Mouse (Mus musculus) liver, embryonic 14.5 days (tissue): ENCODE measurements around the gene Hexdc. TPM values are rescaled to one million over a fixed set of nuclear protein-coding genes. Genes with fewer than 3 reads are reported as not detected.

ENCODE experiments used
- ATAC-seq: fragments of 200-750 bp; cut with Nextera tagmentation; 2 replicates; pipeline ENCODE4 v1.8.0; 2017; ENCODE audit warnings: moderate number of reproducible peaks, mild to moderate bottlenecking, moderate library complexity; ENCODE audit not compliant: insufficient read depth
- DNase-seq, 3 experiments: peaks; one replicate each; pipeline ENCODE4 v3.0.0-alpha.2; 2012 to 2013; ENCODE audit warnings: low read depth in 3 of 3, low spot score in 3 of 3
- H3K27ac ChIP-seq: fragments of 300-500 bp; sonication (generic); 2 replicates; pipeline ENCODE4 v1.5.1; 2014; ENCODE audit warnings: moderate library complexity, mild to moderate bottlenecking, control low read depth, inconsistent platforms
- H3K27me3 ChIP-seq: fragments of 300-500 bp; sonication (generic); 2 replicates; pipeline ENCODE4 v1.6.1; 2014; ENCODE audit warnings: mild to moderate bottlenecking, low read length, moderate library complexity; ENCODE audit not compliant: control insufficient read depth, insufficient read depth
- H3K36me3 ChIP-seq: fragments of 300-500 bp; sonication (generic); replicated peaks from 2 replicates; pipeline ENCODE4 v1.6.1; 2014; ENCODE audit warnings: low read depth; ENCODE audit not compliant: control insufficient read depth, insufficient read depth
- H3K4me1 ChIP-seq, 2 experiments: fragments of 200-500 bp in 1 of 2; fragments of 300-500 bp in 1 of 2; sonication (generic) in 1 of 2; replicated peaks; 2 replicates each; pipeline ENCODE4 v1.6.1; 2012 to 2014; ENCODE audit warnings: antibody characterized with exemption in 1 of 2, inconsistent platforms in 1 of 2, low read length in 1 of 2; ENCODE audit not compliant: control insufficient read depth in 2 of 2, insufficient read depth in 2 of 2
- H3K4me2 ChIP-seq: fragments of 300-500 bp; sonication (generic); 2 replicates; pipeline ENCODE4 v1.6.1; 2014; ENCODE audit warnings: low read depth, mild to moderate bottlenecking, control low read depth, moderate library complexity
- H3K4me3 ChIP-seq, 2 experiments: fragments of 200-500 bp in 1 of 2; fragments of 300-500 bp in 1 of 2; sonication (generic) in 1 of 2; 2 replicates each; pipeline ENCODE4 v1.5.1; 2012 to 2014; ENCODE audit warnings: low read depth in 2 of 2, low read length in 2 of 2, mild to moderate bottlenecking in 2 of 2, control low read depth in 1 of 2, inconsistent platforms in 1 of 2, moderate library complexity in 1 of 2; ENCODE audit not compliant: insufficient read depth in 1 of 2
- H3K9ac ChIP-seq: fragments of 300-500 bp; sonication (generic); replicated peaks from 2 replicates; pipeline ENCODE4 v1.6.1; 2014; ENCODE audit warnings: mild to moderate bottlenecking, control low read depth, moderate library complexity
- H3K9me3 ChIP-seq: fragments of 300-500 bp; sonication (generic); 2 replicates; pipeline ENCODE4 v1.6.1; 2016; ENCODE audit warnings: low read length, mixed read lengths; ENCODE audit not compliant: control insufficient read depth
- CTCF ChIP-seq: IDR thresholded peaks from 2 replicates; pipeline ENCODE4 v1.5.1; 2016; ENCODE audit warnings: antibody characterized with exemption, low read depth, control low read depth
- EP300 ChIP-seq: IDR thresholded peaks from 2 replicates; pipeline ENCODE4 v1.6.1; 2016; ENCODE audit warnings: antibody characterized with exemption, low read depth
- WGBS: fragments of 180-500 bp; shearing (Covaris S2); extraction: QIAGEN DNeasy Blood & Tissue Kit; methylation state at CpG from one replicate; pipeline ENCODE4 v1.1.7; 2014; ENCODE audit not compliant: insufficient replicate concordance; 5-methylcytosine and 5-hydroxymethylcytosine counted together
- polyA plus RNA-seq, 2 experiments: library from polyadenylated mRNA; depleted of rRNA in 1 of 2; stranded (reverse) in 1 of 2; unstranded in 1 of 2; fragments of >200 nt; fragmentation: Nextera tagmentation in 1 of 2; extraction: Ambion mirVana in 1 of 2; gene quantifications; 2 replicates each; pipeline versions ENCODE4 v1.2.1 to v1.2.3; 2012 to 2014

Hexdc gene
- polyA plus RNA-seq, 2 experiments: 2.3 to 7.4 TPM

- Histone ChIP-seq H3K4me1 (peaks cover 36 to 51% of the 10 kb centered on the region in 2 experiments), H3K4me2 (peak overlapping the region; percentile 81), H3K9ac (peak overlapping the region; percentile 56; the same call in 1 of the 2 replicates), H3K27ac (peak overlapping the region; percentile 91), H3K27me3 (no peaks in the 10 kb centered on the region), H3K9me3 (no peaks in the 10 kb centered on the region), H3K4me3 (peak overlapping the region in 1 of 2 experiments; percentile 87; a peak in 2 of 4 replicates), H3K36me3 (peaks cover 18% of the 10 kb centered on the region)
- WGBS: 16% methylated on average over 9 of the region's 9 CpGs
- no peak for ATAC-seq
- TF ChIP-seq CTCF: peak; percentile 88
- TF ChIP-seq EP300: no peak
- peak in 2 of 3 experiments; percentile 53 to 59 for DNase-seq
Observed at GRCm38 (mm10) chr11:121235475-121236238, 31.4 kb downstream of the Hexdc start.

- Histone ChIP-seq H3K4me2 (peak within 1 kb of the TSS; percentile 81), H3K27me3 (no peaks in the 10 kb centered on the region), H3K9ac (peak within 1 kb of the TSS; percentile 89), H3K27ac (peak within 1 kb of the TSS; percentile 92), H3K4me1 (peaks cover 39 to 53% of the 10 kb centered on the region in 2 experiments), H3K9me3 (no peaks in the 10 kb centered on the region), H3K36me3 (peaks cover 29% of the 10 kb centered on the region), H3K4me3 (peak within 1 kb of the TSS; percentile 87 to 88)
- ATAC-seq (peak; percentile 93), DNase-seq (peak; percentile 100)
- WGBS: under 1% methylated on average over 50 of the region's 50 CpGs
- TF ChIP-seq EP300 (peak; percentile 65), CTCF (peak; percentile 86)
Observed at GRCm38 (mm10) chr11:121236564-121237344, 32.5 kb downstream of the Hexdc start, which contains the start of gene Narf. Gene Narf (plus strand): TSS chr11:121237253.

- Histone ChIP-seq H3K36me3 (peaks cover 37% of the 10 kb centered on the region), H3K4me2 (peak overlapping the region; percentile 78), H3K4me1 (peaks cover 31 to 49% of the 10 kb centered on the region in 2 experiments), H3K27me3 (no peaks in the 10 kb centered on the region), H3K27ac (peak overlapping the region; percentile 92), H3K4me3 (peak overlapping the region; percentile 84 to 87), H3K9me3 (no peaks in the 10 kb centered on the region), H3K9ac (peak overlapping the region; percentile 89)
- ATAC-seq (peak; percentile 19; the same call in 1 of the 2 replicates), DNase-seq (peak; percentile 50 to 69 (median 55))
- WGBS: 1% methylated on average over 28 of the region's 28 CpGs
- peak; percentile 81 for TF ChIP-seq CTCF
- TF ChIP-seq EP300: no peak
Observed at GRCm38 (mm10) chr11:121237345-121238128, 33.3 kb downstream of the Hexdc start.

- peaks cover 58% of the 10 kb centered on the region for H3K36me3 ChIP-seq
- peak; percentile 96 for TF ChIP-seq EP300
- no peak; the same call in 1 of the 2 replicates for TF ChIP-seq CTCF
- H3K4me1 ChIP-seq: peaks cover 26 to 39% of the 10 kb centered on the region in 2 experiments
- H3K4me3 ChIP-seq: peak overlapping the region; percentile 84 to 87
- peak overlapping the region; percentile 90 for H3K27ac ChIP-seq
- ATAC-seq (peak; percentile 44), DNase-seq (peak; percentile 71 to 81 (median 80))
- peak overlapping the region; percentile 78 for H3K4me2 ChIP-seq
- peak overlapping the region; percentile 85 for H3K9ac ChIP-seq
- H3K9me3 ChIP-seq: no peaks in the 10 kb centered on the region
- 18% methylated on average over 2 of the region's 2 CpGs for whole genome bisulfite sequencing
- H3K27me3 ChIP-seq: no peaks in the 10 kb centered on the region
Observed at GRCm38 (mm10) chr11:121239669-121240068, 35.4 kb downstream of the Hexdc start.
